Mouse (Mus musculus): Measurements from ENCODE around the gene Galnt4. TPM values are rescaled to one million over a fixed set of nuclear protein-coding genes. Genes with fewer than 3 reads are reported as not detected.

Galnt4 gene
- total and polyA plus RNA-seq, 3 experiments = 1.6 to 1.7 TPM; not detected in 1

DNA sequence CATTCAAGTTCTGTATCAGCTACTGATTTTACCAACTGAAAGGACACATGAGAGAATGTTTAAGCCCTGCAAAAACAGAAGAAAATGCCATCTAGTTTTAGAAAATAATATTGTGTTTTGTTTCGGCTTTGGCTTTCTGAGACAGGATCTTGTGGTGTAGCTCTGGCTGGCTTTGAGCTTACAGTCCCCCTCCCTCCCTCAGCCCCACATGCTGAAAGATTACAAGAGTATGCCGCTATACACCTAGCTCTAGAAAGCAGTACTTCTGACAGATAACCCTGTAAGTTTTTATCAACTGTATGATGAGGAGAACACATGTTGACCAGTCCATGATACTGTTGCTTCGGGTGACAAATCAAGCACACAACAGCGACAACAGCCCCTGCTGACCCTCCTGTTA is 11.5 kb downstream of the Galnt4 start:
- H3K36me3 ChIP-seq (ENCODE audit: control insufficient read depth in 1 of 2, insufficient read depth in 2 of 2, low read length in 2 of 2) = no peaks in the 10 kb centered on the region
- DNase-seq (ENCODE audit: low read depth, low spot score) = no peak

DNA sequence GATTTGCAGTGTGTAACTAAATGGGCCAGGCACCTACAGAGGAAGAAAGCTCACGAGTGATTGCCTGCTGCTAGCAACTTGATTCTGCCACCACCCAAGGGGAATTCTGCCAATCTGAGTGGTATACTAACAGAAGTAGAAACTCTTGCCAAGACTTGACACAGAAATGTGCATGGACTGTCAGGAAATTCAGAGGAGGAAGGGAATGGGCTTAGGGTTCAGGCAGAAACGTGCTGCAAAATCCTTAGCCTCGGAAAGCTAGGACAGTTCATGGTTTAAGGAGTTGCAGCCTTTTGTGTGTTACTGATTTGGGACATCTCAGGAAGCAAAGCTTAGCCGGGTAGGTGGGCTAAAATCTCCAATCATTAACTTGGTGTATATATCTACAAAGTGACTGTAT is 18.3 kb downstream of the Galnt4 start, which contains the start of gene Phxr2:
Gene Phxr2 (minus strand): TSS at position 101 of the 400 bp plus-strand sequence.
- no peaks in the 10 kb centered on the region for H3K4me1 ChIP-seq (ENCODE audit: control insufficient read depth in 1 of 2, insufficient read depth in 2 of 2, low read length in 2 of 2)
- H3K36me3 ChIP-seq (ENCODE audit: control insufficient read depth in 1 of 2, insufficient read depth in 2 of 2, low read length in 2 of 2) = no peaks in the 10 kb centered on the region
- H3K4me3 ChIP-seq (ENCODE audit: control insufficient read depth in 1 of 2, insufficient read depth in 1 of 2, low read depth in 2 of 2, low read length in 2 of 2) = no peak within 1 kb of the TSS
- no peak within 1 kb of the TSS for H3K27ac ChIP-seq (ENCODE audit: control insufficient read depth, low read depth, low read length)
- H3K27me3 ChIP-seq (ENCODE audit: control insufficient read depth in 1 of 2, insufficient read depth in 2 of 2, low read length in 2 of 2) = no peaks in the 10 kb centered on the region
- no peaks in the 10 kb centered on the region for H3K9me3 ChIP-seq (replicated peaks; ENCODE audit: insufficient read depth, low read length)
- no peak within 1 kb of the TSS for H3K9ac ChIP-seq (ENCODE audit: control insufficient read depth, low read depth, low read length, poor library complexity, severe bottlenecking)
- no peaks in the 10 kb centered on the region for H3K79me2 ChIP-seq (ENCODE audit: control insufficient read depth, insufficient read depth, low read length, poor library complexity)
- no peak for DNase-seq (ENCODE audit: low read depth, low spot score)
- TF ChIP-seq E2F4 (IDR thresholded peaks at IDR 0.05; ENCODE audit: borderline replicate concordance, low read depth, low read length) (no peak), GATA1 (IDR thresholded peaks at IDR 0.05; ENCODE audit: low read depth, low read length) (no peak), NRF1 (IDR thresholded peaks at IDR 0.05; ENCODE audit: insufficient read depth, low read depth, low read length, poor library complexity, severe bottlenecking) (no peak), MAX (IDR thresholded peaks at IDR 0.05; ENCODE audit: low read length) (no peak), MAFK (IDR thresholded peaks at IDR 0.05; ENCODE audit: borderline replicate concordance, low read depth, low read length) (no peak), ZNF384 (IDR thresholded peaks at IDR 0.05; ENCODE audit: low read depth, low read length) (no peak), UBTF (IDR thresholded peaks at IDR 0.05; ENCODE audit: borderline replicate concordance, insufficient read depth, low read depth, low read length) (no peak), SIN3A (IDR thresholded peaks at IDR 0.05; ENCODE audit: low read length) (no peak), SMC3 (IDR thresholded peaks at IDR 0.05; ENCODE audit: low read depth, low read length) (no peak), MYC (IDR thresholded peaks at IDR 0.05; ENCODE audit: low read depth, low read length) (no peak), RAD21 (IDR thresholded peaks at IDR 0.05; ENCODE audit: low read depth, low read length) (no peak), TBP (IDR thresholded peaks at IDR 0.05; ENCODE audit: low read depth, low read length) (no peak), CTCF (IDR thresholded peaks at IDR 0.05 in 2 of 3, conservative IDR thresholded peaks at IDR 0.05 in 1 of 3; ENCODE audit: control insufficient read depth in 1 of 3, insufficient read depth in 1 of 3, low read depth in 2 of 3, low read length in 3 of 3, poor library complexity in 1 of 3, severe bottlenecking in 1 of 3) (no peak), MAZ (IDR thresholded peaks at IDR 0.05; ENCODE audit: low read depth, low read length) (no peak), CHD1 (IDR thresholded peaks at IDR 0.05; ENCODE audit: low read depth, low read length) (no peak)

More for the DNA sequence above, 11.5 kb downstream of the Galnt4 start:
- H3K27me3 ChIP-seq (ENCODE audit: control insufficient read depth in 1 of 2, insufficient read depth in 2 of 2, low read length in 2 of 2) = no peaks in the 10 kb centered on the region
- H3K9me3 ChIP-seq (replicated peaks; ENCODE audit: insufficient read depth, low read length) = no peaks in the 10 kb centered on the region
- H3K4me3 ChIP-seq (ENCODE audit: control insufficient read depth in 1 of 2, insufficient read depth in 1 of 2, low read depth in 2 of 2, low read length in 2 of 2) = no peak overlapping the region
- H3K9ac ChIP-seq (ENCODE audit: control insufficient read depth, low read depth, low read length, poor library complexity, severe bottlenecking) = no peak overlapping the region
- H3K79me2 ChIP-seq (ENCODE audit: control insufficient read depth, insufficient read depth, low read length, poor library complexity) = no peaks in the 10 kb centered on the region
- no peaks in the 10 kb centered on the region for H3K4me1 ChIP-seq (ENCODE audit: control insufficient read depth in 1 of 2, insufficient read depth in 2 of 2, low read length in 2 of 2)
- TF ChIP-seq NRF1 (IDR thresholded peaks at IDR 0.05; ENCODE audit: insufficient read depth, low read depth, low read length, poor library complexity, severe bottlenecking) (no peak), POLR2AphosphoS5 (IDR thresholded peaks at IDR 0.05; ENCODE audit: borderline replicate concordance, low read depth, low read length) (no peak), NELFE (IDR thresholded peaks at IDR 0.05; ENCODE audit: low read depth, low read length) (no peak), ZC3H11A (IDR thresholded peaks at IDR 0.05; ENCODE audit: low read depth, low read length) (no peak), RCOR1 (IDR thresholded peaks at IDR 0.05; ENCODE audit: low read depth, low read length) (no peak), TAL1 (IDR thresholded peaks at IDR 0.05; ENCODE audit: low read length) (no peak), USF2 (IDR thresholded peaks at IDR 0.05; ENCODE audit: borderline replicate concordance in 1 of 2, insufficient read depth in 1 of 2, low read depth in 1 of 2, low read length in 2 of 2) (no peak), SIN3A (IDR thresholded peaks at IDR 0.05; ENCODE audit: low read length) (no peak), USF1 (IDR thresholded peaks at IDR 0.05; ENCODE audit: low read depth, low read length) (no peak)
- H3K27ac ChIP-seq (ENCODE audit: control insufficient read depth, low read depth, low read length) = no peak overlapping the region

All from MEL (cell line).